Mouse (Mus musculus): ENCODE data around the gene Rsc1a1.

- no peak for TF ChIP-seq CTCF (IDR thresholded peaks at IDR 0.05)
- no peak for TF ChIP-seq EP300 (IDR thresholded peaks at IDR 0.05; ENCODE audit: insufficient read depth, low read depth, low read length)
- TF ChIP-seq POLR2A (IDR thresholded peaks at IDR 0.05; ENCODE audit: insufficient read depth, low read depth, low read length): no peak
Observed at GRCm38 (mm10) chr4:141681767-141682166, 3.6 kb downstream of the Rsc1a1 start.

Data from heart, adult 2 months (tissue).